Mouse (Mus musculus): Measurements from ENCODE around the gene Slc9a7. TPM values are rescaled to one million over a fixed set of nuclear protein-coding genes. Genes with fewer than 3 reads are reported as not detected.

Gene Slc9a7
- polyA plus RNA-seq, 1 experiment from 2014 or later: 3.5 TPM

Other genes starting within 250 kb of the Slc9a7 start
- 4.2 and 6.2 TPM in 2 replicates for gene Chst7, start 232.2 kb downstream of the Slc9a7 start, polyA plus RNA-seq (2014; fragmentation: Nextera tagmentation; extraction: Ambion mirVana)
- 14.5 and 15.2 TPM in 2 replicates for gene Rp2, start 72.7 kb upstream of the Slc9a7 start, polyA plus RNA-seq (2014; fragmentation: Nextera tagmentation; extraction: Ambion mirVana)
- gene Jade3, start 133.9 kb upstream of the Slc9a7 start, polyA plus RNA-seq (2014; fragmentation: Nextera tagmentation; extraction: Ambion mirVana): 5.5 and 5.8 TPM in 2 replicates

Measured in embryonic facial prominence, embryonic 14.5 days (tissue).